Mouse (Mus musculus) testis, postnatal 10 days (tissue): ENCODE measurements at regions not wholly inside any gene's neighbourhood (a gene's known extent, or its start where the extent isn't known, plus 50 kb on each side); places are given as distances from the start of the nearest gene placed in this dataset.

Source experiments
- DNase-seq: peaks from one replicate; pipeline ENCODE4 v3.0.0; 2021; ENCODE audit warnings: low spot score

- DNase-seq: no peak
Measured at GRCm38 (mm10) chr3:41296152-41296809, 213.4 kb upstream of the Pgrmc2 start.

- DNase-seq: no peak
Measured at GRCm38 (mm10) chr3:41295150-41295549, 212.3 kb upstream of the Pgrmc2 start.

GRCm38 (mm10) chr3:41290535-41291307 is 207.9 kb upstream of the Pgrmc2 start:
- no peak for DNase-seq

GRCm38 (mm10) chr3:41288735-41289134 is 205.9 kb upstream of the Pgrmc2 start:
- no peak for DNase-seq

- no peak for DNase-seq
Measured at GRCm38 (mm10) chr3:41288066-41288465, 205.2 kb upstream of the Pgrmc2 start.

- no peak for DNase-seq
Measured at GRCm38 (mm10) chr3:41285336-41285735, 202.5 kb upstream of the Pgrmc2 start.

GRCm38 (mm10) chr3:41284897-41285296 is 202.1 kb upstream of the Pgrmc2 start:
- no peak for DNase-seq

- peak; percentile 46 for DNase-seq
Measured at GRCm38 (mm10) chr3:41282431-41283037, 199.7 kb upstream of the Pgrmc2 start.

GRCm38 (mm10) chr3:41276096-41276495 is 193.2 kb upstream of the Pgrmc2 start:
- no peak for DNase-seq

GRCm38 (mm10) chr3:41268516-41268915 is 185.7 kb upstream of the Pgrmc2 start:
- DNase-seq: no peak

- no peak for DNase-seq
Measured at GRCm38 (mm10) chr3:41266216-41266615, 183.4 kb upstream of the Pgrmc2 start.

GRCm38 (mm10) chr3:41265399-41265798 is 182.6 kb upstream of the Pgrmc2 start:
- no peak for DNase-seq

GRCm38 (mm10) chr3:41258291-41258690 is 175.4 kb upstream of the Pgrmc2 start:
- no peak for DNase-seq

- peak; percentile 25 for DNase-seq
Measured at GRCm38 (mm10) chr3:41244960-41245359, 162.1 kb upstream of the Pgrmc2 start.

- peak; percentile 7 for DNase-seq
Measured at GRCm38 (mm10) chr3:41241856-41242552, 159.2 kb upstream of the Pgrmc2 start.

GRCm38 (mm10) chr3:41239801-41240200 is 157.0 kb upstream of the Pgrmc2 start:
- DNase-seq: peak; percentile 24

- peak; percentile 9 for DNase-seq
Measured at GRCm38 (mm10) chr3:41239246-41239645, 156.4 kb upstream of the Pgrmc2 start.

GRCm38 (mm10) chr3:41238046-41238445 is 155.2 kb upstream of the Pgrmc2 start:
- peak; percentile 20 for DNase-seq

- peak; percentile 19 for DNase-seq
Measured at GRCm38 (mm10) chr3:41235610-41236009, 152.8 kb upstream of the Pgrmc2 start.

GRCm38 (mm10) chr3:41234994-41235393 is 152.1 kb upstream of the Pgrmc2 start:
- DNase-seq: no peak

- no peak for DNase-seq
Measured at GRCm38 (mm10) chr3:41234191-41234590, 151.3 kb upstream of the Pgrmc2 start.

GRCm38 (mm10) chr3:41233439-41233838 is 150.6 kb upstream of the Pgrmc2 start:
- no peak for DNase-seq
